ENCODE assay signal across 8 mouse cellular contexts in genomic region chrX:9519969-9520368, GRCm38 (mm10). TPM values are rescaled to one million over a fixed set of nuclear protein-coding genes. Genes with fewer than 3 reads are reported as not detected.
A peak's percentile ranks its signal among the peaks of the same experiment; 100 is the strongest.
DNase-seq lines count a peak whose midpoint lies in the region; ATAC-seq and TF ChIP-seq lines count a peak whose summit lies in the region.
"Not testable (repeated sequence)": the region's sequence is repeated elsewhere in the genome, so short reads cannot be mapped to it uniquely, and the experiment has no call there.

No protein-coding gene starts in this region.

- peak; percentile 85 for ATAC-seq in common myeloid progenitor, adult 5-6 weeks (replicated peaks; ENCODE audit: low read depth, poor library complexity, severe bottlenecking)

- H3K27ac ChIP-seq in left cerebral cortex, adult 2 months = not testable (repeated sequence)

- peak; percentile 77 for DNase-seq in 3T3-L1 (ENCODE audit: low read depth, low spot score)
- peak; percentile 67 for DNase-seq in adrenal gland, postnatal 10 days
- DNase-seq in frontal cortex, postnatal 36 days (ENCODE audit: low spot score in 2 of 2) = peak; percentile 9 to 41
- DNase-seq in hindlimb bud, embryonic 11.5 days (ENCODE audit: extremely low spot score, low read depth, low spot score) = peak; percentile 0
- DNase-seq in left cerebral cortex, adult 2 months (ENCODE audit: extremely low spot score in 1 of 2, low spot score in 2 of 2) = peak in 1 of 2 experiments; percentile 13
- peak; percentile 19 for DNase-seq in mesoderm, embryonic 11.5 days (ENCODE audit: low read depth, low spot score)
- DNase-seq in right cerebral cortex, postnatal 4 days = peak; percentile 34

- peak; percentile 46 for TF ChIP-seq CTCF in left cerebral cortex, adult 2 months (IDR thresholded peaks at IDR 0.05)

- intact Hi-C loops in left cerebral cortex, adult 2 months (cut with DNase I) = not testable (repeated sequence)

- H3K4me3 ChIP-seq in left cerebral cortex, adult 2 months = not testable (repeated sequence)

RNA-seq across cellular contexts. Expression of gene Cybb, which starts 32.4 kb away (rescaled TPM):
- 1 to 10 TPM; 8.3 to 9.3 TPM for total RNA-seq in adrenal gland, postnatal 10 days (2021)
- total RNA-seq in common myeloid progenitor, adult 5-6 weeks (2017) = 9.0 and 11.8 TPM in 2 replicates
- under 1 TPM; 0.54 to 0.93 TPM for total RNA-seq in left cerebral cortex, adult 2 months (2021)

RNA-seq across cellular contexts. Expression of gene H2al1o, which starts 52.2 kb away (rescaled TPM):
- not detected for total RNA-seq in adrenal gland, postnatal 10 days (2021)
- total RNA-seq in common myeloid progenitor, adult 5-6 weeks (2017) = not detected in 2 replicates
- total RNA-seq in left cerebral cortex, adult 2 months (2021) = not detected
